20 mouse cellular contexts compared by ENCODE assay signal in genomic region chrX:142827644-142828043, GRCm38 (mm10).
DNase-seq lines count a peak whose midpoint lies in the region; ATAC-seq and TF ChIP-seq lines count a peak whose summit lies in the region.
"Had no signal": no experiment of that assay in that cellular context is flagged by ENCODE, and none has a peak within 500 bp of the region (broad histone marks: within the 10 kb centered on the region; RNA-seq: fewer than 3 reads in every experiment).

No protein-coding gene starts in this region.

- H3K9me3 ChIP-seq in heart, embryonic 14.5 days (ENCODE audit: control insufficient read depth, low read length): no peaks in the 10 kb centered on the region
- H3K9me3 ChIP-seq in heart, embryonic 11.5 days (replicated peaks; ENCODE audit: control insufficient read depth, low read length): no peaks in the 10 kb centered on the region
- no peaks in the 10 kb centered on the region for H3K9me3 ChIP-seq in liver, embryonic 14.5 days (ENCODE audit: control insufficient read depth, low read length)
- H3K9me3 ChIP-seq in liver, embryonic 11.5 days (ENCODE audit: control insufficient read depth, low read length): no peaks in the 10 kb centered on the region
- no peaks in the 10 kb centered on the region for H3K9me3 ChIP-seq in MEL (replicated peaks; ENCODE audit: insufficient read depth, low read length)
- H3K9me3 ChIP-seq: heart, embryonic 10.5 days; hindbrain, embryonic 13.5 days; limb, embryonic 10.5 days had no signal

- no peaks in the 10 kb centered on the region for H3K27me3 ChIP-seq in heart, embryonic 14.5 days (ENCODE audit: control insufficient read depth, insufficient read depth, low read length)
- no peaks in the 10 kb centered on the region; the same call in 1 of the 2 replicates for H3K27me3 ChIP-seq in heart, embryonic 11.5 days (ENCODE audit: control insufficient read depth, insufficient read depth, low read length)
- no peaks in the 10 kb centered on the region for H3K27me3 ChIP-seq in liver, embryonic 14.5 days (ENCODE audit: control insufficient read depth, insufficient read depth, low read length)
- H3K27me3 ChIP-seq in liver, embryonic 11.5 days (replicated peaks; ENCODE audit: control insufficient read depth, insufficient read depth, low read length): no peaks in the 10 kb centered on the region
- H3K27me3 ChIP-seq in MEL (ENCODE audit: control insufficient read depth in 1 of 2, insufficient read depth in 2 of 2, low read length in 2 of 2): no peaks in the 10 kb centered on the region
- no peaks in the 10 kb centered on the region for H3K27me3 ChIP-seq in splenic B cell, adult 2 months (ENCODE audit: control insufficient read depth, insufficient read depth, low read length, poor library complexity, severe bottlenecking)

- 22% methylated on average over 1 of the region's 1 CpGs for WGBS in heart, embryonic 14.5 days
- WGBS in heart, embryonic 11.5 days (ENCODE audit: insufficient replicate concordance): 29% methylated on average over 1 of the region's 1 CpGs
- 29% methylated on average over 1 of the region's 1 CpGs for WGBS in liver, embryonic 14.5 days (ENCODE audit: insufficient replicate concordance)
- 17% methylated on average over 1 of the region's 1 CpGs for WGBS in liver, embryonic 11.5 days

- TF ChIP-seq POLR2A in MEL (IDR thresholded peaks at IDR 0.05; ENCODE audit: control insufficient read depth in 1 of 2, insufficient read depth in 1 of 2, low read depth in 1 of 2, low read length in 2 of 2, poor library complexity in 1 of 2): no peak

- no peaks in the 10 kb centered on the region for H3K36me3 ChIP-seq in heart, embryonic 14.5 days (ENCODE audit: control insufficient read depth, insufficient read depth, low read length)
- H3K36me3 ChIP-seq in heart, embryonic 11.5 days (ENCODE audit: control insufficient read depth, insufficient read depth, low read length): no peaks in the 10 kb centered on the region
- H3K36me3 ChIP-seq in liver, embryonic 14.5 days (replicated peaks; ENCODE audit: control insufficient read depth, insufficient read depth, low read depth): no peaks in the 10 kb centered on the region
- H3K36me3 ChIP-seq in liver, embryonic 11.5 days (ENCODE audit: control insufficient read depth, insufficient read depth, low read length): no peaks in the 10 kb centered on the region
- H3K36me3 ChIP-seq in MEL (ENCODE audit: control insufficient read depth in 1 of 2, insufficient read depth in 2 of 2, low read length in 2 of 2): peaks cover 3 to 23% of the 10 kb centered on the region in 2 experiments; a peak in 3 of 4 replicates
- H3K36me3 ChIP-seq in splenic B cell, adult 2 months (ENCODE audit: control insufficient read depth, insufficient read depth, low read length, poor library complexity, severe bottlenecking): no peaks in the 10 kb centered on the region
- H3K36me3 ChIP-seq: heart, embryonic 10.5 days; hindbrain, embryonic 13.5 days; limb, embryonic 10.5 days had no signal

- peak; percentile 33; the same call in 1 of the 2 replicates for TF ChIP-seq CTCF in liver, embryonic 14.5 days (IDR thresholded peaks at IDR 0.05; ENCODE audit: low read depth)
- peak; percentile 25 to 55 (median 44); a peak in 5 of 6 replicates for TF ChIP-seq CTCF in MEL (IDR thresholded peaks at IDR 0.05 in 2 of 3, conservative IDR thresholded peaks at IDR 0.05 in 1 of 3; ENCODE audit: control insufficient read depth in 1 of 3, insufficient read depth in 1 of 3, low read depth in 2 of 3, low read length in 3 of 3, poor library complexity in 1 of 3, severe bottlenecking in 1 of 3)

- TF ChIP-seq RAD21 in MEL (IDR thresholded peaks at IDR 0.05; ENCODE audit: low read depth, low read length): peak; percentile 22

- peaks cover 35 to 60% of the 10 kb centered on the region in 2 experiments for H3K4me1 ChIP-seq in heart, embryonic 14.5 days (ENCODE audit: control insufficient read depth in 2 of 2, insufficient read depth in 2 of 2, low read length in 2 of 2)
- H3K4me1 ChIP-seq in heart, embryonic 11.5 days (ENCODE audit: control insufficient read depth, insufficient read depth, low read length): peaks cover 8% of the 10 kb centered on the region
- H3K4me1 ChIP-seq in liver, embryonic 14.5 days (replicated peaks; ENCODE audit: control insufficient read depth in 2 of 2, insufficient read depth in 2 of 2, low read length in 1 of 2): peaks cover 0 to 5% of the 10 kb centered on the region in 2 experiments; a peak in 1 of 4 replicates
- H3K4me1 ChIP-seq in liver, embryonic 11.5 days (replicated peaks; ENCODE audit: control insufficient read depth, insufficient read depth, low read length): no peaks in the 10 kb centered on the region
- peaks cover 7 to 24% of the 10 kb centered on the region in 2 experiments; a peak in 3 of 4 replicates for H3K4me1 ChIP-seq in MEL (ENCODE audit: control insufficient read depth in 1 of 2, insufficient read depth in 2 of 2, low read length in 2 of 2)
- H3K4me1 ChIP-seq: hindbrain, embryonic 13.5 days had no signal

- DNase-seq in liver, embryonic 14.5 days (ENCODE audit: low read depth in 3 of 3, low spot score in 3 of 3): no peak
- no peak for DNase-seq in liver, embryonic 11.5 days (ENCODE audit: low spot score)
- peak; percentile 54 for DNase-seq in MEL (ENCODE audit: low read depth, low spot score)
- DNase-seq in splenic B cell, adult 2 months (ENCODE audit: low read depth, low spot score): peak; percentile 13
- no peak for DNase-seq in right cerebral cortex, postnatal 4 days
- DNase-seq: adrenal gland, postnatal 14 days; cerebellum, adult 9-10 months; kidney, adult 11 months; kidney, postnatal 4 days; layer of hippocampus, postnatal 36 days; lung, adult 2 months; midbrain, embryonic 14.5 days; right cerebral cortex, postnatal 25 days had no signal

- no peak for ATAC-seq in heart, embryonic 14.5 days (ENCODE audit: insufficient number of reproducible peaks, insufficient read depth, low FRiP score, low read depth)
- ATAC-seq in heart, embryonic 11.5 days (replicated peaks; ENCODE audit: insufficient number of reproducible peaks, low FRiP score, low TSS enrichment): no peak
- ATAC-seq in liver, embryonic 14.5 days (ENCODE audit: insufficient read depth): no peak
- no peak for ATAC-seq in liver, embryonic 11.5 days (replicated peaks; ENCODE audit: low FRiP score)
- ATAC-seq: forebrain, embryonic 14.5 days had no signal

- H3K4me3 ChIP-seq in heart, embryonic 14.5 days (ENCODE audit: control insufficient read depth in 1 of 2, insufficient read depth in 1 of 2, low read depth in 1 of 2, low read length in 2 of 2): no peak overlapping the region
- no peak overlapping the region for H3K4me3 ChIP-seq in heart, embryonic 11.5 days (ENCODE audit: low read depth, low read length)
- no peak overlapping the region for H3K4me3 ChIP-seq in liver, embryonic 14.5 days (ENCODE audit: insufficient read depth in 1 of 2, low read depth in 2 of 2, low read length in 2 of 2)
- H3K4me3 ChIP-seq in liver, embryonic 11.5 days (ENCODE audit: low read depth, low read length): no peak overlapping the region
- no peak overlapping the region for H3K4me3 ChIP-seq in MEL (ENCODE audit: control insufficient read depth in 1 of 2, insufficient read depth in 1 of 2, low read depth in 2 of 2, low read length in 2 of 2)
- H3K4me3 ChIP-seq: heart, embryonic 10.5 days; hindbrain, embryonic 13.5 days; limb, embryonic 10.5 days had no signal

- peak overlapping the region in 1 of 2 experiments; percentile 47; a peak in 1 of 4 replicates for H3K27ac ChIP-seq in heart, embryonic 14.5 days (replicated peaks in 1 of 2; ENCODE audit: control insufficient read depth in 1 of 2, insufficient read depth in 1 of 2, low read depth in 2 of 2, low read length in 2 of 2)
- H3K27ac ChIP-seq in heart, embryonic 11.5 days (ENCODE audit: low read depth, low read length): no peak overlapping the region
- H3K27ac ChIP-seq in liver, embryonic 14.5 days: no peak overlapping the region
- no peak overlapping the region for H3K27ac ChIP-seq in liver, embryonic 11.5 days (ENCODE audit: low read depth, low read length)
- H3K27ac ChIP-seq in MEL (ENCODE audit: control insufficient read depth, low read depth, low read length): no peak overlapping the region
- H3K27ac ChIP-seq: heart, embryonic 10.5 days; hindbrain, embryonic 13.5 days; limb, embryonic 10.5 days; macrophage had no signal

- TF ChIP-seq EP300 in liver, embryonic 14.5 days (IDR thresholded peaks at IDR 0.05; ENCODE audit: low read depth): no peak
- no peak for TF ChIP-seq EP300 in MEL (IDR thresholded peaks at IDR 0.05; ENCODE audit: low read depth in 1 of 2, low read length in 2 of 2)

- no peak overlapping the region for H3K9ac ChIP-seq in heart, embryonic 14.5 days (ENCODE audit: low read length)
- no peak overlapping the region for H3K9ac ChIP-seq in heart, embryonic 11.5 days (ENCODE audit: low read depth, low read length)
- H3K9ac ChIP-seq in liver, embryonic 14.5 days (replicated peaks): no peak overlapping the region
- H3K9ac ChIP-seq in liver, embryonic 11.5 days (ENCODE audit: low read depth, low read length): no peak overlapping the region
- no peak overlapping the region for H3K9ac ChIP-seq in MEL (ENCODE audit: control insufficient read depth, low read depth, low read length, poor library complexity, severe bottlenecking)
- H3K9ac ChIP-seq: hindbrain, embryonic 13.5 days had no signal

- 0 out of 2 replicates have a peak overlapping the region, but pooled peaks have one; percentile 11 for H3K4me2 ChIP-seq in heart, embryonic 14.5 days (ENCODE audit: low read length)
- no peak overlapping the region for H3K4me2 ChIP-seq in heart, embryonic 11.5 days
- H3K4me2 ChIP-seq in liver, embryonic 14.5 days (ENCODE audit: low read depth): no peak overlapping the region
- no peak overlapping the region for H3K4me2 ChIP-seq in liver, embryonic 11.5 days
- H3K4me2 ChIP-seq: hindbrain, embryonic 13.5 days had no signal

- peaks cover 3% of the 10 kb centered on the region for H3K79me2 ChIP-seq in MEL (ENCODE audit: control insufficient read depth, insufficient read depth, low read length, poor library complexity)

TF ChIP-seq in MEL, 35 proteins besides CTCF, POLR2A, EP300 and RAD21:
- TF ChIP-seq SMC3 (IDR thresholded peaks at IDR 0.05; ENCODE audit: low read depth, low read length) (peak; percentile 58), GABPA (IDR thresholded peaks at IDR 0.05; ENCODE audit: low read depth, low read length) (no peak)

Comparison
In these comparisons a context has a peak if more than half of its experiments do, and no peak if none do; other contexts are left out.
1. DNase-seq: peak in MEL (single experiment) and splenic B cell, adult 2 months (single experiment); none in liver, embryonic 14.5 days (0 of 3), liver, embryonic 11.5 days (single experiment) and right cerebral cortex, postnatal 4 days (single experiment).